Mouse (Mus musculus) neutrophil, adult 83 days (primary cell): Measurements from ENCODE around the gene Tas1r2. TPM values are rescaled to one million over a fixed set of nuclear protein-coding genes. Genes with fewer than 3 reads are reported as not detected.

Source experiments
- total RNA-seq, 2 experiments: library from RNA; stranded (reverse); gene quantifications; one replicate each; pipeline ENCODE4 v1.2.4; 2023

Tas1r2 gene
- total RNA-seq = not detected

GRCm38 (mm10) chr4:139653238-139653637 is at the start of gene Tas1r2:
Gene Tas1r2 (plus strand): TSS chr4:139653538.

GRCm38 (mm10) chr4:139622373-139623282 is 30.7 kb upstream of the Tas1r2 start, which contains the start of gene Aldh4a1:
Gene Aldh4a1 (plus strand): TSS chr4:139622866.

Other genes with a start within 250 kb of the Tas1r2 start
- gene Iffo2, start 123.0 kb upstream of the Tas1r2 start, total RNA-seq = 1 to 10 TPM; 2.5 to 2.6 TPM
- gene Gm21969, start 50.4 kb upstream of the Tas1r2 start, total RNA-seq = not detected
- 10 to 100 TPM; 12.0 to 13.9 TPM for gene Aldh4a1, start 30.7 kb upstream of the Tas1r2 start, total RNA-seq
- gene Pax7, start 180.0 kb downstream of the Tas1r2 start, total RNA-seq = not detected